Mouse (Mus musculus): ENCODE data around the gene Golm1.

- no peak for TF ChIP-seq HCFC1 (IDR thresholded peaks at IDR 0.05; ENCODE audit: borderline replicate concordance, insufficient read depth, low read length)
- no peak for TF ChIP-seq MAFK (IDR thresholded peaks at IDR 0.05; ENCODE audit: insufficient read depth, low read depth, low read length)
- no peak for TF ChIP-seq CHD2 (IDR thresholded peaks at IDR 0.05; ENCODE audit: low read depth, low read length)
- no peak for TF ChIP-seq ZC3H11A (IDR thresholded peaks at IDR 0.05; ENCODE audit: borderline replicate concordance, low read depth, low read length)
- no peak for TF ChIP-seq ZNF384 (IDR thresholded peaks at IDR 0.05; ENCODE audit: low read depth, low read length)
Measured at GRCm38 (mm10) chr13:59618463-59618862, 57.1 kb downstream of the Golm1 start.

Measured in ES-E14 (cell line).